Mouse (Mus musculus) limb, embryonic 11.5 days (tissue): ENCODE measurements around the gene Sigmar1. TPM values are rescaled to one million over a fixed set of nuclear protein-coding genes. Genes with fewer than 3 reads are reported as not detected.

ENCODE experiments used
- ATAC-seq: fragments of 200-750 bp; cut with Nextera tagmentation; 2 replicates; pipeline ENCODE4 v1.8.0; 2017; ENCODE audit warnings: low read depth; ENCODE audit not compliant: insufficient number of reproducible peaks, low FRiP score, low TSS enrichment
- DNase-seq: peaks from one replicate; pipeline ENCODE4 v3.0.0-alpha.2; 2015; ENCODE audit warnings: low spot score
- H3K27ac ChIP-seq: fragments of 300-500 bp; sonication (generic); replicated peaks from 2 replicates; pipeline ENCODE4 v1.5.1; 2014; ENCODE audit warnings: low read depth, mild to moderate bottlenecking, low read length
- H3K27me3 ChIP-seq: fragments of 300-500 bp; sonication (generic); 2 replicates; pipeline ENCODE4 v1.6.1; 2014; ENCODE audit warnings: mild to moderate bottlenecking, low read length, mixed read lengths; ENCODE audit not compliant: control insufficient read depth, insufficient read depth
- H3K36me3 ChIP-seq: fragments of 300-500 bp; sonication (generic); 2 replicates; pipeline ENCODE4 v1.6.1; 2014; ENCODE audit warnings: mild to moderate bottlenecking, low read length, moderate library complexity, mixed read lengths; ENCODE audit not compliant: control insufficient read depth, insufficient read depth
- H3K4me1 ChIP-seq: fragments of 300-500 bp; sonication (generic); 2 replicates; pipeline ENCODE4 v1.6.1; 2014; ENCODE audit warnings: low read length, mixed read lengths; ENCODE audit not compliant: control insufficient read depth, insufficient read depth
- H3K4me2 ChIP-seq: fragments of 300-500 bp; sonication (generic); 2 replicates; pipeline ENCODE4 v1.6.1; 2014; ENCODE audit warnings: low read depth, mild to moderate bottlenecking, moderate library complexity; ENCODE audit not compliant: severe bottlenecking
- H3K4me3 ChIP-seq: fragments of 300-500 bp; sonication (generic); 2 replicates; pipeline ENCODE4 v1.5.1; 2014; ENCODE audit warnings: low read depth, low read length
- H3K9ac ChIP-seq: fragments of 300-500 bp; sonication (generic); 2 replicates; pipeline ENCODE4 v1.6.1; 2014; ENCODE audit warnings: mild to moderate bottlenecking, low read length
- H3K9me3 ChIP-seq: fragments of 300-500 bp; sonication (generic); 2 replicates; pipeline ENCODE4 v1.6.1; 2016; ENCODE audit warnings: low read length; ENCODE audit not compliant: control insufficient read depth
- WGBS: fragments of 180-500 bp; shearing (Covaris S2); extraction: QIAGEN DNeasy Blood & Tissue Kit; methylation state at CpG from one replicate; pipeline ENCODE4 v1.1.7; 2014; 5-methylcytosine and 5-hydroxymethylcytosine counted together
- polyA plus RNA-seq: library from polyadenylated mRNA; unstranded; fragments of >200 nt; fragmentation: Nextera tagmentation; extraction: Ambion mirVana; gene quantifications from 2 replicates; pipeline ENCODE4 v1.2.1, GENCODE M21; 2014

Sigmar1 gene
- polyA plus RNA-seq, 1 experiment from 2014 or later, result 83.4 TPM

DNA sequence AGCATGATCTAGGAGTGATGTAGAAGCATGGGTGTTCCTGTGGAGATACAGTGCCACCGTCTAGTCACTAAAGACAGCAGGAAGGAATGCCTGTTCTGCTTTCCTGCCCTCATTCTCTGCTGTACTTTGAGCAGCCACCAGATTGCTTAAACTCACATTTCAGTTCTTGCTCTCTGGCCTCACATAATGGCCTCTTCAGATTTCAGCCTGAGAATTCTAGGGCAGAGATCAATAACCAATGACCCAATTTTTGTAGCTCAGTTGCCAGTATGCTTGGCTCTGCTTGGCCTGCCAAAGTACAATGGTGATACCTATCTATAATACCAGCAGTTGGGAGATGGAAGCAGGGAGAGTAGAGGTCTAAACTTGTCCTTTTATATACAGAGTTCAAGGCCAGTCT, 10.9 kb downstream of the Sigmar1 start:
- Histone ChIP-seq H3K36me3 (no peaks in the 10 kb centered on the region), H3K4me2 (no peak overlapping the region), H3K4me3 (no peak overlapping the region), H3K4me1 (0 out of 2 replicates have a peak, but pooled peaks cover 2% of the 10 kb centered on the region), H3K27ac (no peak overlapping the region), H3K9ac (no peak overlapping the region), H3K9me3 (peaks cover 5% of the 10 kb centered on the region; the same call in 1 of the 2 replicates), H3K27me3 (no peaks in the 10 kb centered on the region)
- 65% methylated on average over 1 of the region's 1 CpGs for WGBS
- no peak for DNase-seq
- no peak for ATAC-seq

DNA sequence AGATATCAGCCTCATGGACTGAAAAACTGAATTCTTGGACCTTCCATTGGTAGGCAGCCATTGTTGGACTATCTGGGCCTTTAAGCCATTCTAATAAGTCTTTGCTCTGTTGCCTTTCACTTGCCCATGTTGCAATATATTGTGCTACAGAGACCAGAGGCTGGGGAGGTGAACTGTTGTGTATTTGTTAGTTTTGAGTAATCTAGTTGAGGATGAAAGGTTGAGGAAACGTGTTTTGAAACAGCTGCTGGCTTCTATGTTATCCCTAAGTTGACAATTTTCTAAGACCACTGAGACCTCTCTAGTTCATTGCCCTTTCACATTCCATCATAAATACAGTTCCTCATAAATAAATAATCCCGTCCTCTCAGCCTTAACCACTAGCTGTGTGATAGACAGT, 11.8 kb downstream of the Sigmar1 start:
- Histone ChIP-seq H3K4me1 (0 out of 2 replicates have a peak, but pooled peaks cover 2% of the 10 kb centered on the region), H3K9me3 (peaks cover 5% of the 10 kb centered on the region; the same call in 1 of the 2 replicates), H3K9ac (no peak overlapping the region), H3K4me3 (no peak overlapping the region), H3K36me3 (peaks cover under 1% of the 10 kb centered on the region; the same call in 1 of the 2 replicates), H3K27ac (no peak overlapping the region), H3K27me3 (no peaks in the 10 kb centered on the region), H3K4me2 (no peak overlapping the region)
- DNase-seq (no peak), ATAC-seq (no peak)
- WGBS, result 76% methylated on average over 2 of the region's 2 CpGs

DNA sequence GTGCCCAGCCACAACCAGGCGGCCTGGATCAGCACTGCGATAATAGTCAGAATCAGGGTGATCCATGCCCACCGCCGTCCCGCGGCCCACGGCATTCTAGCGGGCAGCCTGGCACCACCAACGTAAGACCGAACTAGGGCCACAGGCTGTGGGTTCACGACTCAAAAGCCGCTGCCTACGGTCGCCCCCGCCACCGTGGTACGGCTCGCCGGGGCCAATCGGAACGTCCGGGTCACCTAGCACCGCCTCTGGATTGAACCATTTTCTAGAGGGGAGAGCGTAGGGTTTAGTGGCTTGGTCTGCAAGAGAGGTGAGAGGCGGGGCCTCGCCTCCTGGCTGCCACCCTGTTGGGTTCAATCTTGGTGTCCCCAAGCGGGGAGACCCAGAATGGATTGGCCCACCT, 14.8 kb downstream of the Sigmar1 start:
- Histone ChIP-seq H3K27me3 (no peaks in the 10 kb centered on the region), H3K27ac (peak overlapping the region; percentile 56; the same call in 1 of the 2 replicates), H3K9ac (peak overlapping the region; percentile 75), H3K4me3 (peak overlapping the region; percentile 72), H3K4me2 (peak overlapping the region; percentile 94), H3K36me3 (peaks cover 4% of the 10 kb centered on the region; the same call in 1 of the 2 replicates), H3K4me1 (0 out of 2 replicates have a peak, but pooled peaks cover 2% of the 10 kb centered on the region), H3K9me3 (no peaks in the 10 kb centered on the region)
- ATAC-seq (peak; percentile 93), DNase-seq (peak; percentile 93)
- WGBS, result under 1% methylated on average over 27 of the region's 27 CpGs

DNA sequence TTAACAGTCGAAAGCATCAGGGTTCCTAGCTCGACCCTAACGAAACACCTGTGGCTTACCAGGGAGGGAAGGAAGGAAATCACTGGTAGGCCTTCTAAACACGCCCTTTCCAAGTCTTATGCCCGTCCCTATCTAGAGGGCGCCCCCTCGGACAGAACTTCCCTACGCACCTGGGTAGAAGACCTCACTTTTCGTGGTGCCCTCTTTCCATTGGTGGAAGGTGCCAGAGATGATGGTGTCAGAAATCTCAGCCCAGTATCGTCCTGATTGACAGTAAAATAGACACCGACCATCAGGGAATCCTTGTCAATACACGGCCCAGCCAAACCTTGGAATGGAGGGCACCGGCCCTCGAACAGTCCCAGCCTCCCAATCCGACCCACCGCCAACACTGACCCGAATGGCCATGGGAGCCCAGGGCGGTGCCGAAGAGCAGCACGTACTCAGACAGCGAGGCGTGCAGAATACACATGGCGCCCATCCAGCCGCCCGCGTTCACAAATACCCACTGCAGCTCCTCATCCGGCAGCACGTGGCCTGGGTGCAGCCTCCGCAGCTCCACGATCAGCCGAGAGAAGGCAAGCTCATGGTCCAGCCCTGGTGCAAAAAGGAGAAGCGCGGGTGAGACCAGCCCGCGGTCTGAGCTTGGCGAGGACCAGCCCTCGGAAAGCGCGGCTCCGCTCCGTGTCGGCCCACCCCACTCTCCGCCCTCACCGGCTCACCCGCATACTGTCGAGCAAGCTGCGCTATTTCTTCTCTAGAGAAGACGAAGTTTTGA, 15.4 kb downstream of the Sigmar1 start:
- Histone ChIP-seq H3K36me3 (peaks cover 4% of the 10 kb centered on the region; the same call in 1 of the 2 replicates), H3K27me3 (no peaks in the 10 kb centered on the region), H3K9ac (peak overlapping the region; percentile 75), H3K4me3 (peak overlapping the region; percentile 72), H3K4me2 (peak overlapping the region; percentile 94), H3K9me3 (no peaks in the 10 kb centered on the region), H3K27ac (peak overlapping the region; percentile 56; the same call in 1 of the 2 replicates), H3K4me1 (0 out of 2 replicates have a peak, but pooled peaks cover 2% of the 10 kb centered on the region)
- ATAC-seq (peak; percentile 60), DNase-seq (no peak)
- 1% methylated on average over 48 of the region's 48 CpGs for WGBS

DNA sequence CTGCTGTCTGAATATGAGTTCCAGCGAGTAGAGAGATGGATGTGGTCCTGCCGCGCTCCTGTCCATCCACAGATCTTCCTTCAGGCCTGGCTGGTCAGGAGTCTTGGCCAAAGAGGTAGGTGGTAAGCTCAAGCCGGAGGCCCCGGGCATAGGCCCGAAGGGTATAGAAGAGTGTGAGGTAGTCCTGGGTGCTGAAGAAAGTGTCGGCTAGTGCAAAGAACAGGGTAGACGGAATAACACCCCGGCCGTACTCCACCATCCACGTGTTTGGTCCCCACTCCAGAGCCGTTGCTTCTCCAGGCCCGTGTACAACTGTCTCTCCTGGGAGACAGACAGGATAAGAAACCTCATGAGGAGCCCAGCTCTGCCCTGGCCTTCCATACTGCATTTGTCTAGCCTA, 16.7 kb downstream of the Sigmar1 start:
- Histone ChIP-seq H3K4me2 (no peak overlapping the region; the same call in 1 of the 2 replicates), H3K9me3 (no peaks in the 10 kb centered on the region), H3K4me3 (no peak overlapping the region), H3K9ac (no peak overlapping the region), H3K36me3 (peaks cover 4% of the 10 kb centered on the region; the same call in 1 of the 2 replicates), H3K4me1 (0 out of 2 replicates have a peak, but pooled peaks cover 2% of the 10 kb centered on the region), H3K27me3 (no peaks in the 10 kb centered on the region), H3K27ac (no peak overlapping the region)
- WGBS, result 93% methylated on average over 13 of the region's 13 CpGs
- no peak for DNase-seq
- no peak for ATAC-seq

DNA sequence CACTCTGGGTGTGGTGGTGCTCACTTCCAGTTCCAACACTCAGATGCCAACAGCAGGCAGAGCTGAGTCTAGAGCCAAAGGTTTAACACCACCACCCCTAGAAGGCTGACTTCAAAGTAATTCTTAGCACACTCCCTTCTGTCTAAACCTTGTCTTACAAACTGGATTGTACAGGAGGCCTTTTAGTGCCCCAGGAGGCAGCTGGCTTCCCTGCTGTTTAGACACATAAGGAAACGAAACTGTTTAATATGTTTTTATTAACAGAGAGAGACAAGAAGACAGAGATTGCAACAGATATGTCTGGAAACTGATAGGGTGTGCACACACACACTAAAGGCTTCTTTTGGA, 17.7 kb downstream of the Sigmar1 start:
- Histone ChIP-seq H3K4me1 (0 out of 2 replicates have a peak, but pooled peaks cover 2% of the 10 kb centered on the region), H3K4me3 (no peak overlapping the region), H3K9me3 (no peaks in the 10 kb centered on the region), H3K4me2 (no peak overlapping the region), H3K27ac (no peak overlapping the region), H3K27me3 (peaks cover 3% of the 10 kb centered on the region), H3K36me3 (peaks cover 4% of the 10 kb centered on the region; the same call in 1 of the 2 replicates), H3K9ac (no peak overlapping the region)
- no peak for ATAC-seq
- WGBS, result 44% methylated on average over 1 of the region's 1 CpGs
- DNase-seq, result no peak

DNA sequence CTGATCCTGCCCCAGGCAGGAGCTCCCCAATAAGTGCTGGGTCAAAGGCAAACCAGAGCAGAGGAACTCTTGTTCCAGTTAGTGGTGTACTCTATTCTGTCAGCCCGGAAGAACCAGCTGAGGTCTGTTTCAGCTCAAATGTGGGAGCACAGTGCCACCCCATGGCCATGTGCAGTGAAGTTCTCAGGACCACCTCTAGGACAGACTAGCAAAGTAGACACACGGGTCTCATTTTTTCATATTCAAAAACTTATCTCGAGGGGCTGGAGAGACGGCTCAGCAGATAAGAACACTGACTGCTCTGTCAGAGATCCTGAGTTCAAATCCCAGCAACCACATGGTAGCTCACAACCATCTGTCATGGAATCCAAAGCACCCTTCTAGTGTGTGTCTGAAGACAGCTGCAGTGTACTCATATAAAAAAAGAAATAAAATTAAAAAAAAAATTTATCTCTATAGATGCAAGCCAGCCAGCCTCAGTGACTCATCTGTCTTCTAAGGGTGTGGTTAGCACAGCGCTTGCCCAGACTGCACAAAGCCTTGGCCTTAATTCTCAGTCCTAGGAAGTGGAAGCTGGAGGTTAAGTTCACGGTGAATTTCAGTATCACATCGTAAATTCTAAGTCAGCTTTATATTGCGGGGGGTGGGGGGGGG, 18.2 kb downstream of the Sigmar1 start:
- 31% methylated on average over 8 of the region's 8 CpGs for WGBS

DNA sequence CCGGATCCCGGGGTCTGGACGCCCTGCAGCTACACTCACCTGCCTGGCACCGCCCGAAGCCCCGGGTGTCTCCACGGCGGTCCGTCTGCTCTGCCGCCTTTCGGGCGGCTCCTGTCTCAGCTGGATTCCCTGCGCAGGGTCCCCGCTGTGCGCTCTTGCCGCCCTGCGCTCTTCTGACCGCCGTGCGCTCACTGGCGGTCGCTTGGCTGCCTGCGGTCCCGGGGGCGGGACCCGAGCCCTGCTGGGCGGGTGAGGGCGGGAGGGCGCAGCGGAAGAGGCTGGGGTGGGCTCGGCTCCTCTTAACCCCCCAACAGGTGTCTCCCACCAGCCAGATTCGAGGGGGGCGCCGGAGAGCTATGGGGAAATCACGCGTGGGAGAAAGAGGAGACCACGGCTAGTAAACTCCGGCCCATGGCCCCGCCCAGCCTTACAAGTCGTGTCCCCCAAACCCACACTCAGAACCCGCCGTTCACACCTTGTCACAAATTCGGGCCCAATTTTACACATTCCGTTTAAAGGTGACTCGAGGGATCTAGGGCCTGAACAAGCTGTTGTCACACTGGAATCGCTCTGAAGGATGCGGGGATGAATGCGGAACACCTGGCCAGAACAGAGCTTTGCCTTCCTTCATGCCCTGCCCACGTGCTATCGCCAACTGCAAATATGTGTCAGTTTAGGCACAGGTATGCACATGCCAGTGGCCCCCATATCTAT, 24.7 kb downstream of the Sigmar1 start, which contains the start of gene Arid3c:
Arid3c (minus strand) TSS at position 91 of the 714 bp plus-strand sequence.
- H3K36me3 ChIP-seq, result no peaks in the 10 kb centered on the region
- no peak within 1 kb of the TSS for H3K9ac ChIP-seq
- 4% methylated on average over 39 of the region's 50 CpGs for WGBS
- H3K27ac ChIP-seq, result no peak within 1 kb of the TSS
- ATAC-seq, result no peak
- peaks cover 5% of the 10 kb centered on the region for H3K4me1 ChIP-seq
- peak within 1 kb of the TSS; percentile 43 for H3K4me2 ChIP-seq
- peaks cover 66% of the 10 kb centered on the region for H3K27me3 ChIP-seq
- H3K9me3 ChIP-seq, result no peaks in the 10 kb centered on the region
- H3K4me3 ChIP-seq, result peak within 1 kb of the TSS; percentile 29
- no peak for DNase-seq

More for the DNA sequence above, 18.2 kb downstream of the Sigmar1 start:
- 0 out of 2 replicates have a peak, but pooled peaks cover 2% of the 10 kb centered on the region for H3K4me1 ChIP-seq
- no peak overlapping the region for H3K9ac ChIP-seq
- H3K27me3 ChIP-seq, result peaks cover 8% of the 10 kb centered on the region
- H3K27ac ChIP-seq, result no peak overlapping the region
- no peak overlapping the region for H3K4me2 ChIP-seq
- no peak overlapping the region for H3K4me3 ChIP-seq
- H3K9me3 ChIP-seq, result no peaks in the 10 kb centered on the region
- no peak for ATAC-seq
- DNase-seq, result peak; percentile 78
- peaks cover 4% of the 10 kb centered on the region; the same call in 1 of the 2 replicates for H3K36me3 ChIP-seq
